Mouse (Mus musculus): Measurements from ENCODE around the gene Acacb. TPM values are rescaled to one million over a fixed set of nuclear protein-coding genes. Genes with fewer than 3 reads are reported as not detected.

The Acacb gene
- total and polyA plus RNA-seq, 3 experiments = 3.9 to 16.3 (median 13.4) TPM

- TF ChIP-seq CTCF (conservative IDR thresholded peaks at IDR 0.05 in 1 of 2, IDR thresholded peaks at IDR 0.05 in 1 of 2; ENCODE audit: low read depth in 2 of 2, low read length in 2 of 2) (peak; percentile 72 to 89), MXI1 (IDR thresholded peaks at IDR 0.05; ENCODE audit: low read depth, low read length) (peak; percentile 65), ETS1 (conservative IDR thresholded peaks at IDR 0.05; ENCODE audit: low read depth, low read length) (0 out of 2 replicates have a peak, but pooled peaks have one; percentile 11), IRF4 (IDR thresholded peaks at IDR 0.05; ENCODE audit: low read depth, low read length) (peak; percentile 75), ELF1 (IDR thresholded peaks at IDR 0.05; ENCODE audit: low read depth, low read length) (peak; percentile 94), CHD2 (IDR thresholded peaks at IDR 0.05; ENCODE audit: low read length) (0 out of 2 replicates have a peak, but pooled peaks have one; percentile 37), NELFE (IDR thresholded peaks at IDR 0.05; ENCODE audit: low read depth, low read length) (peak; percentile 56; the same call in 1 of the 2 replicates), CHD1 (IDR thresholded peaks at IDR 0.05; ENCODE audit: low read depth, low read length) (no peak; the same call in 1 of the 2 replicates), ZNF384 (IDR thresholded peaks at IDR 0.05; ENCODE audit: low read depth, low read length) (no peak), KAT2A (IDR thresholded peaks at IDR 0.05; ENCODE audit: insufficient replicate concordance, low read length) (0 out of 2 replicates have a peak, but pooled peaks have one; percentile 27), NRF1 (IDR thresholded peaks at IDR 0.05; ENCODE audit: low read depth, low read length) (0 out of 2 replicates have a peak, but pooled peaks have one; percentile 40), POLR2A (IDR thresholded peaks at IDR 0.05; ENCODE audit: low read depth, low read length) (peak; percentile 80), MYC (IDR thresholded peaks at IDR 0.05; ENCODE audit: low read depth, low read length) (peak; percentile 66), ZMIZ1 (IDR thresholded peaks at IDR 0.05; ENCODE audit: low read depth, low read length) (peak; percentile 63), ZC3H11A (IDR thresholded peaks at IDR 0.05; ENCODE audit: low read depth, low read length) (no peak)
Measured at GRCm38 (mm10) chr5:114127374-114128349, 18.7 kb upstream of the Acacb start, which contains the start of gene Alkbh2 (continued).

GRCm38 (mm10) chr5:114129550-114130210 is 16.7 kb upstream of the Acacb start:
- TF ChIP-seq CHD1 (IDR thresholded peaks at IDR 0.05; ENCODE audit: low read depth, low read length) = 0 out of 2 replicates have a peak, but pooled peaks have one; percentile 66
- TF ChIP-seq MXI1 (IDR thresholded peaks at IDR 0.05; ENCODE audit: low read depth, low read length) = 0 out of 2 replicates have a peak, but pooled peaks have one; percentile 43
- TF ChIP-seq BHLHE40 (IDR thresholded peaks at IDR 0.05; ENCODE audit: low read depth, low read length) = 0 out of 2 replicates have a peak, but pooled peaks have one; percentile 11
- TF ChIP-seq SIN3A (IDR thresholded peaks at IDR 0.05; ENCODE audit: low read length) = 0 out of 2 replicates have a peak, but pooled peaks have one; percentile 38
- no peak for TF ChIP-seq NRF1 (IDR thresholded peaks at IDR 0.05; ENCODE audit: low read depth, low read length)
- peak; percentile 74 for TF ChIP-seq ZNF384 (IDR thresholded peaks at IDR 0.05; ENCODE audit: low read depth, low read length)
- no peak for TF ChIP-seq GABPA (IDR thresholded peaks at IDR 0.05; ENCODE audit: insufficient replicate concordance, low read depth, low read length)
- peaks cover 13 to 54% of the 10 kb centered on the region in 2 experiments for H3K4me1 ChIP-seq (ENCODE audit: control insufficient read depth in 1 of 2, insufficient read depth in 2 of 2)
- peak overlapping the region; percentile 40 to 90 (median 63) for H3K4me3 ChIP-seq (replicated peaks in 1 of 3; ENCODE audit: low read depth in 2 of 3, low read length in 2 of 3, poor library complexity in 1 of 3)
- no peaks in the 10 kb centered on the region for H3K27me3 ChIP-seq (replicated peaks)
- DNase-seq (ENCODE audit: extremely low read depth) = peak; percentile 55
- no peak overlapping the region; the same call in 1 of the 2 replicates for H3K9ac ChIP-seq (ENCODE audit: insufficient read depth, low read depth)
- in situ Hi-C loops (cut with MboI; ENCODE audit: low pct_ligation_motif_present, low pct_unique_long_range_greater_than_20kb, low sequenced_read_pairs) = loop anchor here (5.0 to 10.0 kb wide), 2 partner anchors 77 to 155 kb away; no protein-coding TSS in a partner anchor
- peak overlapping the region; percentile 65 for H3K4me2 ChIP-seq (ENCODE audit: insufficient read depth, low read depth, poor library complexity, severe bottlenecking)
- H3K36me3 ChIP-seq (replicated peaks in 1 of 2; ENCODE audit: control insufficient read depth in 1 of 2, insufficient read depth in 1 of 2, low read length in 1 of 2) = peaks cover 16 to 37% of the 10 kb centered on the region in 2 experiments
- dilution Hi-C loops (cut with MboI; ENCODE audit: extremely low pct_ligation_motif_present, extremely low pct_unique_long_range_greater_than_20kb, low sequenced_read_pairs) = no loop called here
- peaks cover 9% of the 10 kb centered on the region for H3K79me2 ChIP-seq (replicated peaks; ENCODE audit: control insufficient read depth, extremely low read depth, insufficient read depth, poor library complexity, severe bottlenecking)
- no peaks in the 10 kb centered on the region for H3K9me3 ChIP-seq (replicated peaks; ENCODE audit: low read length)
- no peak overlapping the region for H3K27ac ChIP-seq (ENCODE audit: insufficient read depth, low read depth)
